Comparison of ENCODE assay signal across 8 mouse cellular contexts in genomic region chr11:75240158-75240934, GRCm38 (mm10). TPM values are rescaled to one million over a fixed set of nuclear protein-coding genes. Genes with fewer than 3 reads are reported as not detected.
DNase-seq lines count a peak whose midpoint lies in the region; ATAC-seq and TF ChIP-seq lines count a peak whose summit lies in the region.
"Had no signal": no experiment of that assay in that cellular context is flagged by ENCODE, and none has a peak within 500 bp of the region (broad histone marks: within the 10 kb centered on the region; RNA-seq: fewer than 3 reads in every experiment).

No protein-coding gene starts in this region.

- no peak overlapping the region for H3K27ac ChIP-seq in bone marrow, adult 2 months (ENCODE audit: control insufficient read depth, insufficient read depth, low read depth, low read length, poor library complexity)
- H3K27ac ChIP-seq in heart, embryonic 12.5 days (ENCODE audit: poor library complexity, severe bottlenecking) = peak overlapping the region; percentile 80
- peak overlapping the region; percentile 19; the same call in 1 of the 2 replicates for H3K27ac ChIP-seq in lung, embryonic 14.5 days (ENCODE audit: low read depth)
- H3K27ac ChIP-seq: limb, embryonic 12.5 days had no signal

- H3K36me3 ChIP-seq in heart, embryonic 12.5 days = no peaks in the 10 kb centered on the region
- H3K36me3 ChIP-seq in lung, embryonic 14.5 days (ENCODE audit: insufficient read depth) = no peaks in the 10 kb centered on the region
- H3K36me3 ChIP-seq: limb, embryonic 12.5 days had no signal

- 49% methylated on average over 13 of the region's 13 CpGs for WGBS in bone marrow, adult 2 months
- WGBS in heart, embryonic 12.5 days = 43% methylated on average over 13 of the region's 13 CpGs
- 40% methylated on average over 13 of the region's 13 CpGs for WGBS in lung, embryonic 14.5 days

- peak; percentile 96 for DNase-seq in cerebellum, adult 11-12 months
- DNase-seq in lung, embryonic 14.5 days = peak; percentile 47
- DNase-seq in adrenal gland, adult 2 months = no peak
- no peak for DNase-seq in urinary bladder, postnatal 4 days (ENCODE audit: low spot score in 2 of 2)
- no peak for DNase-seq in kidney, adult 8-10 months

- H3K4me2 ChIP-seq in heart, embryonic 12.5 days = no peak overlapping the region; the same call in 1 of the 2 replicates
- H3K4me2 ChIP-seq in lung, embryonic 14.5 days = no peak overlapping the region
- H3K4me2 ChIP-seq: limb, embryonic 12.5 days had no signal

- no peak overlapping the region for H3K9ac ChIP-seq in heart, embryonic 12.5 days
- no peak overlapping the region for H3K9ac ChIP-seq in lung, embryonic 14.5 days
- H3K9ac ChIP-seq: limb, embryonic 12.5 days had no signal

- TF ChIP-seq CTCF in bone marrow, adult 2 months (IDR thresholded peaks at IDR 0.05; ENCODE audit: control insufficient read depth, insufficient read depth, low read length) = peak; percentile 10; the same call in 1 of the 2 replicates
- no peak for TF ChIP-seq CTCF in lung, embryonic 14.5 days (IDR thresholded peaks at IDR 0.05; ENCODE audit: low read depth)

- H3K4me3 ChIP-seq in bone marrow, adult 2 months (replicated peaks; ENCODE audit: control insufficient read depth, low read depth, low read length) = no peak overlapping the region
- H3K4me3 ChIP-seq in heart, embryonic 12.5 days = no peak overlapping the region
- H3K4me3 ChIP-seq in lung, embryonic 14.5 days (ENCODE audit: low read depth, low read length) = no peak overlapping the region
- H3K4me3 ChIP-seq: limb, embryonic 12.5 days had no signal

- peaks cover 5% of the 10 kb centered on the region; the same call in 1 of the 2 replicates for H3K27me3 ChIP-seq in heart, embryonic 12.5 days (replicated peaks)
- no peaks in the 10 kb centered on the region for H3K27me3 ChIP-seq in lung, embryonic 14.5 days (ENCODE audit: insufficient read depth, low read length)

- no peaks in the 10 kb centered on the region; the same call in none of the 2 replicates for H3K4me1 ChIP-seq in bone marrow, adult 2 months (ENCODE audit: control insufficient read depth, insufficient read depth, low read length)
- H3K4me1 ChIP-seq in heart, embryonic 12.5 days (replicated peaks) = peaks cover 44% of the 10 kb centered on the region
- peaks cover 5% of the 10 kb centered on the region; the same call in 1 of the 2 replicates for H3K4me1 ChIP-seq in lung, embryonic 14.5 days (ENCODE audit: insufficient read depth)

- TF ChIP-seq POLR2A in bone marrow, adult 2 months (IDR thresholded peaks at IDR 0.05; ENCODE audit: borderline replicate concordance, control insufficient read depth, low read depth, low read length) = no peak

- ATAC-seq in heart, embryonic 12.5 days (ENCODE audit: insufficient number of reproducible peaks, low FRiP score) = no peak
- no peak for ATAC-seq in lung, embryonic 14.5 days (ENCODE audit: insufficient read depth)

- H3K9me3 ChIP-seq in heart, embryonic 12.5 days (replicated peaks) = no peaks in the 10 kb centered on the region
- H3K9me3 ChIP-seq in lung, embryonic 14.5 days (ENCODE audit: low read depth, low read length) = no peaks in the 10 kb centered on the region
- H3K9me3 ChIP-seq: limb, embryonic 12.5 days had no signal

RNA-seq across cellular contexts. Expression of gene Rtn4rl1, which starts 46.8 kb away (rescaled TPM):
- polyA plus RNA-seq in bone marrow, adult 2 months (2011; ENCODE audit: insufficient read depth, insufficient read length, low replicate concordance, missing spikeins) = 0.65 and 0.85 TPM in 2 replicates
- 16.3 and 16.8 TPM in 2 replicates for polyA plus RNA-seq in heart, embryonic 12.5 days (2016; fragmentation: Nextera tagmentation; extraction: Ambion mirVana)
- polyA plus RNA-seq in lung, embryonic 14.5 days (2014; fragmentation: Nextera tagmentation; extraction: Ambion mirVana) = 1.1 and 1.5 TPM in 2 replicates
- 10 to 100 TPM; 29.2 to 58.9 TPM for total RNA-seq in adrenal gland, adult 2 months (2021)
- polyA plus RNA-seq in adrenal gland, adult 2 months (2012; rRNA removed) = 48.1 and 62.9 TPM in 2 replicates

RNA-seq across cellular contexts. Expression of gene Dph1, which starts 49.3 kb away (rescaled TPM):
- polyA plus RNA-seq in bone marrow, adult 2 months (2011; ENCODE audit: insufficient read depth, insufficient read length, low replicate concordance, missing spikeins) = 3.5 and 5.9 TPM in 2 replicates
- polyA plus RNA-seq in heart, embryonic 12.5 days (2016; fragmentation: Nextera tagmentation; extraction: Ambion mirVana) = 23.3 and 23.5 TPM in 2 replicates
- polyA plus RNA-seq in lung, embryonic 14.5 days (2014; fragmentation: Nextera tagmentation; extraction: Ambion mirVana) = 25.0 and 26.5 TPM in 2 replicates
- total RNA-seq in adrenal gland, adult 2 months (2021) = 10 to 100 TPM; 32.3 to 37.4 TPM
- 72.0 and 87.5 TPM in 2 replicates for polyA plus RNA-seq in adrenal gland, adult 2 months (2012; rRNA removed)

Comparison
In these comparisons a context has a peak if more than half of its experiments do, and no peak if none do; other contexts are left out.
1. DNase-seq: peak in cerebellum, adult 11-12 months (single experiment) and lung, embryonic 14.5 days (single experiment); none in adrenal gland, adult 2 months (single experiment), urinary bladder, postnatal 4 days (0 of 2) and kidney, adult 8-10 months (0 of 2).